Mouse (Mus musculus): Measurements from ENCODE around the gene Aoc2.

The Aoc2 gene

DNA sequence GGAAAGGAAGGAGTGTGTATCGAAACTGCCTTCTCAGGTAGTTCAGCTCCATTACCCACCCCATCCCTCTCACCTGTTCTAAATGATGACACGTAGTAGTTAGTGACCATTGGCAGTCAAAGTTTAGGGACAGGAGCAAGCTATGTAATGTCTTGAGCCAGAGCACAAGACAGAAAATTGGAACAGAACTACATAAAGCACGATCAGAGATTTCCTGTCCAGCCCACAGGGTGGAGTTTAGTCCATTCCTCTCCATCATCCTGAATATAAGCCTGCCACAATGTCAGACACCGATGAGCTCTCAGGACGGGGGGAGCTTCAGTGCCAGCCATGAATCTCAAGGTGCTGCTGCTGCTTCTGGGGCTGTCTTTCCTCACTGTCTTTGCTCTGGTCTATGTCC, at the start of gene Aoc2:
TSS of gene Aoc2 (plus strand) at position 301 of the 400 bp plus-strand sequence.
- DNase-seq = peak; percentile 42

GRCm38 (mm10) chr11:101275309-101275708, 49.6 kb upstream of the Aoc2 start:
- DNase-seq = no peak

DNA sequence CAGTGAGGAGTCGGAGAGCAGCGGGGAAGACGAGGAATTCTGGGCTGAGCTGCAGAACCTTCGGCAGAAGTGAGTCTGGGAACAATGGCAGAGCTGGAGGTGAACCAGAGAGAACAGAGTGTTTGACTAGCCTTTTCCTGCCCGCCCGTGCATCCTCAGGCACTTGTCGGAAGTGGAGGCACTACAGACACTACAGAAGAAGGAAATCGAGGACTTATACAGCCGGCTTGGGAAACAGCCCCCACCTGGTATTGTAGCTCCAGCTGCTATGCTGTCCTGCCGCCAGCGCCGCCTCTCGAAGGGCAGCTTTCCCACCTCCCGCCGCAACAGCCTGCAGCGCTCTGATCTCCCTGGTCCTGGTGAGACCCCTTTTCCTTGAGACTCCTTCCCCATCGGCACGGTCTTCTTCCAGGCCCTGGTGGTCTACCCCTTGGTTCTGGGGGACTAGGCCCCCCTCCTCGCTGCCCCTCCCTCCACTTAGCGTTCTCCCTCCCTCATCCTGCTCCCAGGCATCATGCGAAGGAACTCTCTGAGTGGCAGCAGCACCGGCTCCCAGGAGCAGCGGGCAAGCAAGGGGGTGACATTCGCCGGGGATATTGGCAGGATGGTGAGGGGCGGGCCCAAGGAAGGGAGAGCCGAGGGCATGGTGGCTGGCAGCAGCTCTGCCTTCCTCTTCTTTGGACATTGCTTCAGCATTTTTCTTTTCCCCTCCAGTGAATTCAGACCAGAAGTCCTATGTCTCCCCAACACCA, 48.4 kb upstream of the Aoc2 start:
- peak; percentile 93 for DNase-seq

GRCm38 (mm10) chr11:101277381-101278222, 47.3 kb upstream of the Aoc2 start:
- DNase-seq = no peak

GRCm38 (mm10) chr11:101278223-101279192, 46.4 kb upstream of the Aoc2 start, which contains the start of the genes Cntd1 and Coa3:
Gene Cntd1 (plus strand): TSS chr11:101279012.
Gene Coa3 (minus strand): TSS chr11:101279114.
- DNase-seq = peak; percentile 99

DNA sequence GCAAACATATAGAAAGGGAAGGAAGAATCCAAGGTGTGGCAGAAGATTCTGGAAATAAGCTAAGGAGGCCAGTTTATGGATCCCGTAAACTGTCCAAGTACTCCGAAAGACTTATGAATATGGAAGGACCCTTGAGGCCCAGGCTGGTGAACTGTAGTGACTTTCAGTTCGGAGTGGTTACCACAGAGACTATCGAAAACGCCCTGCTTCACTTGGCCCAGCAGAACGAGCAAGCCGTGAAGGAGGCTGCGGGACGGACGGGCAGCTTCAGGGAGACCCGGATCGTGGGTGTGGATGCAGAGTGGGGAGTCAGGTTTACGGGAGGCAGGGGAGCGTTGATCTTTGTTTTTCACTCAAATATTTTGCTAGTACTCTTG, 45.7 kb upstream of the Aoc2 start:
- DNase-seq = no peak

DNA sequence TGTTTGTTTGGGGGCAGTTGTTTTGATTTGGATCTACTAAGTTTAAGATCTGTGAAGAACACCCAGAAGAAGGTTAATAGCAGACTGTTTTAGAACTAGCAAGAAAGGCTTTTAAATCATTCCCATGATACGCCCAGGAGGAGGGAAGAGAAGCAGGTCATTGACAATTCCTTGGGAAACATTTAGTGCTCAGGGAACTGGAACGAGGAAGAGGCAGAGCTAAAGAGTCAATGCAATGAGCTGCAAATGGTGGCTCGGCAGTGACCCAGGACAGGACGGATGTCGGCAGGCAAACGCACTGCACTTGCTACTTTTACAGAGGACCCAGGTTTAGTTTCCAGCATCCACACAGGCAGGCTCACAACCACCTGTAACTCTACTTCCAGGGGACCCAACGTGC, 44.0 kb upstream of the Aoc2 start:
- DNase-seq = no peak

GRCm38 (mm10) chr11:101282896-101283295, 42.0 kb upstream of the Aoc2 start:
- no peak for DNase-seq

- DNase-seq = no peak
Measured at GRCm38 (mm10) chr11:101283805-101284204, 41.1 kb upstream of the Aoc2 start.

GRCm38 (mm10) chr11:101287306-101287705, 37.6 kb upstream of the Aoc2 start:
- DNase-seq = peak; percentile 97

- DNase-seq = no peak
Measured at GRCm38 (mm10) chr11:101291231-101291630, 33.6 kb upstream of the Aoc2 start.

DNA sequence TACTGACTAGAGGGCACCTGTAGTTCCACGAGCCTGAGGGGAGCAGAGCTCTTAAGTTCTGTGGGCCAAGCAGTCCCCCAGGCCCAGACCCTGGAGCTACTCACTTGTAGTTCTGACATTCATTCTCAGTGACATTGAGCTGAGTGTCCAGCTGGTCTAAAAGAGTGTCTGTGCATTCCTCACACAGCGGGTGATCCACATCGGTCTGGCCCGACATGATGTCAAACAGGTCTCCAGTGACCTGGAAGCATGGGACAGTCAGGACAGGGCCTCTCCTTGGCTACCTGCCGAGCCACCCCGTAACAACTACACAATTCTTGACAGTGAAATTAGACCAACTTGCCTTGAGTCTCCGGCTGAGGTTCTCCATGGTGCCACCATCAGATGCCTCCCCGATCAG, 29.7 kb upstream of the Aoc2 start:
- DNase-seq = peak; percentile 83

GRCm38 (mm10) chr11:101300881-101301280, 24.0 kb upstream of the Aoc2 start:
- DNase-seq = no peak

DNA sequence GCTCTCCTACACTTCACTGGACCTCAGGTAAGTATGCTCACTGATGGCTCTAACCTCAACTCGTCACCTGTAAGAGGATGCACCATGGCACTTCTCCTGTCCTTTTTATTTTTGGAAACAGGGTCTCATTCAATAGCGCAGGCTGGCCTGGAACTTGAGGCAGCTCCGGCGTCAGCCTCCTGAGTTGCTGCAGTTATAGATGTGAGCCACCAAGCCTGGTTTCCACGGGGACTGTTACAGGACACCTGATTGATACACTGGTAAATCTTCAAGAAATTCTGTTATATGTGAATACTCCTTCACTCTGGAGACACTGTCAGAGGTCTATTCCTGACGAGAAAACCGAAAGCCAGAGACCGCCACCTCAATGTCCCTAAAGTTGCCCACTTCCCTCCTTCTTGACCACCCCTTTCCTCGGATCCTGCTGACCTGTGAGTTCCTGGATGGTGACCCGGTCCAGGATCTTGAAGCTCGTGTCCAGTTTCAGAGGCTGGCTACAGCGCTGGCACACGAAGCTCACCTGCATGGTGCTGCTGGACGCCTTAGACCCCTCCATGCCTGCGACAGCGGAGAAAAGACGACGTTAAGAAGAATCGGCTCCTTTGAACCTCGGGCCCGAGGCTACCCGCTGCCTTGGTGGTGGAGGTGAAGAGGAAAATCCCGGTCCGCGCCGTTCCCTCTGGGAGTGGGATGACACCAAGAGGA, 23.4 kb upstream of the Aoc2 start:
- DNase-seq = no peak

GRCm38 (mm10) chr11:101302004-101302798, 22.7 kb upstream of the Aoc2 start, which contains the start of gene Becn1:
Gene Becn1 (minus strand): TSS chr11:101302286.
- DNase-seq = peak; percentile 100

- no peak for DNase-seq
Measured at GRCm38 (mm10) chr11:101307744-101308143, 17.1 kb upstream of the Aoc2 start.

DNA sequence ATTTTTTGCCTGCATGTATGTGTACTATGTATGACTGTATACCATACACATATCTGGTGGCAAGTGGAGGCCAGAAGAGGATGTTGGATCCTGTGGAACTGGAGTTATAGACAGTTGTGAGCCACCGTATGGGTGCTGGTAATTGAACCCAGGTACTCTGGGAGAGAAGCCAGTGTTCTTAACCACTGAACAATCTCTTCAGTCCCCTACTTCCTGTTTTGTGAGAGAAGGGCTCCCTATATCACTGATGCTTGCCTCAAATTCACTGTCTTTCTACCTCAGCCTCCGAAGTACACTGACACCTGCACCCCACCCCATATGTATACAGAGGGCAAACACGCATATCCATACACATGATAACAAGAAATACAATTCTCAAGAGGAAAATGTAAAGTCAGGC, 13.8 kb upstream of the Aoc2 start:
- DNase-seq = no peak

DNA sequence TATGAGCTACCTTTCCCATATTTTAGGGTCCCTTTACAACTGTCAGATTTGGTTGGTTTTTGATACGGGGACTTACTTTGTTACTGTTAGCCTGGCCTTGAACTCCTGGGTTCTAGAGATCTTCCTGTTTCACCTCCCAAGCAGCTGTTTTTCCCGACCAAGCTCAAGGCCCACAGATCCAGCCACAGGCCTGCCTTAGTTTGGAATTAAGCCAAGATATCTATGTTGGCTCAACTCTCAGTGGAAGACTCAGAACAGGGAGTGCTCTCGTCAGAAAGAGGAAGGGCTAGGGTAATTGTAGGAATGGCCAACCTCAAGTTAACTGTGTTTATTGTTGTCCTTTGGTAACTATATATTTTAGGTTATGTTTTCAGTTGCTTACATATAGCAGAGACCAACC, 12.7 kb upstream of the Aoc2 start:
- no peak for DNase-seq

- DNase-seq = no peak
Measured at GRCm38 (mm10) chr11:101314567-101314966, 10.3 kb upstream of the Aoc2 start.

GRCm38 (mm10) chr11:101315082-101315650, 9.7 kb upstream of the Aoc2 start:
- DNase-seq = peak; percentile 75
